Mouse (Mus musculus) heart, postnatal 25 days (tissue): Measurements from ENCODE around the gene Cd2ap. TPM values are rescaled to one million over a fixed set of nuclear protein-coding genes. Genes with fewer than 3 reads are reported as not detected.

ENCODE experiments used
- DNase-seq: peaks from one replicate; pipeline ENCODE4 v3.0.0; 2022; ENCODE audit warnings: low spot score
- intact Hi-C: fragments of 180-260 bp; cut with DNase I; formaldehyde crosslinking; loops from one replicate; pipeline ENCODE4 v1.15.1; 2025
- total RNA-seq, 2 experiments: library from RNA; stranded (reverse); gene quantifications; 2 replicates each; pipeline ENCODE4 v1.2.3; 2021

Cd2ap gene
- total RNA-seq, 2 experiments from 2014 or later = 21.4 to 22.4 TPM

- no peak for DNase-seq
- intact Hi-C loops = loop anchor here (2.0 to 5.0 kb wide), 2 partner anchors 52 to 68 kb away; no protein-coding TSS in a partner anchor
Observed at GRCm38 (mm10) chr17:42875015-42875414, 1.4 kb downstream of the Cd2ap start.

DNA sequence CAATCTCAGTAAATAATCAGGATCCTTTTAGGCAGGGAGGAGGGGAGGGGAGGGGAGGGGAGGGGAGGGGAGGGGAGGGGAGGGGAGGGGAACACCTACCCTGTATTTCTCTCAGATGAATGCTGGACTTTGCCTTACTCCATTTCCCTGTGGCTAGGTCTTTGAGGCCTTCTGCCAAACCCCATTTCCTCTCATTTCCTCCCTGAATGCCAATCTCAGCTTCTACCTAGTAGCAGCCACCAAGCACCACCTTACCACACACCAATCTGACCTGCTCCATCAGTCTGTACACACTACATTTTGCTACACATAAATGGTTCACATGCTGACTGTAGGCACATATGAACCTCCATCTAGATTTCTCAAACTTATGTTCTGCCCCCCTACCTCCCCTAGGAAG is 6.0 kb downstream of the Cd2ap start:
- intact Hi-C loops = no loop called here
- no peak for DNase-seq

DNA sequence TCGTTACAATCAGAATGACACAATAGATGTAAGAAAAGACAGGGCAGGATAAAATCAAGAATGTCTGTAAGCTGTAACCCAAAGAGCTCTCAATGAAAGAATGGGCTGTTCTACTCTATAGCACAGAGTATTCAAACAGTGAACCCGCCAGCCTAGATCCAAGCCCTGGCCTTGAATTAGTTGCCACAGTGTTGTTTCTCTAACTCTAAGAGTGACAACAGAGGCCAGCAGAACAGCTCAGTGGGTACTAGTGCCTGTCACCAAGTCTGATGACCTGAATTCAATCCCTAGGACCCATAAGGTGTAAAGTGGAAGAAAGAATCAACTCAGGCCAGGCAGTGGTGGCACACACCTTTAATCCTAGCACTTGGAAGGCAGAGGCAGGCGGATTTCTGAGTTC is 13.3 kb downstream of the Cd2ap start:
- no peak for DNase-seq
- intact Hi-C loops = no loop called here

- intact Hi-C loops = no loop called here
- DNase-seq = no peak
Observed at GRCm38 (mm10) chr17:42860370-42860769, 16.1 kb downstream of the Cd2ap start.

- intact Hi-C loops = no loop called here
- DNase-seq = no peak
Observed at GRCm38 (mm10) chr17:42857506-42857905, 19.0 kb downstream of the Cd2ap start.

DNA sequence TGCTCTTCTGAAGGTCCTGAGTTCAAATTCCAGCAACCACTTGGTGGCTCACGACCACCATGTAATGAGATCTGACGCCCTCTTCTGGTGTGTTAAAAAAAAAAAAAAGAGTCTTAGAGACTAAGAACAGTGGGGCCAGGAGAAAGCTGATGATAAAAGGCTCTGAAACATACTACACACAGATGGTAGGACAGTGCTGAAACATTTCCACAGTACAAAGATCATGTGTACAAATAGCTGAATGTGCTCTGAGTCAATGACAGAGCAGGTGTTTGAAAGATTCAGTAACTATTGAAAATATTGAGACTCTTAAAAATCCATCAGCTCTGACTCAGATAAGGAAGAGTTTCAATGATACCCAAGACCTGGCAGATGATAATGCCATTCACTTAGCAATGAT is 29.4 kb downstream of the Cd2ap start:
- DNase-seq = no peak
- intact Hi-C loops = no loop called here

DNA sequence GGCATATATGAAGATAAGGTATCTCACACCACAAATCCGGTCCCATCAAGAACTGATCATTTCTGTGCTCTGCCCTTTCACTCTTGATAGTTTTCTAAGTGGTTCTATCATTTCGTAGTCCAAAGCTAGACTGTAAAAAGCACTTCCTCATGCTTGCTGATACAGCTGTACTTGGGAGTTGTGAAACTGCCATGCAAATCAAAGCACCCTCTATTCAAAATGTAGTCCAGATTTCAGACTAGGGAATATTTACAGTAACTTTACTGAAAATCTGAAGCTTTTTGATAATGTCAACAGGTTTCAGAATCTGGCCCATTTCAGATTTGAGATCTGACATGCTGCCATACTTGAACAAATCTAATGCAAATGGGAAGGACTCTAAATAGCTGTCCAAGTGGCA is 39.3 kb downstream of the Cd2ap start:
- intact Hi-C loops = no loop called here
- DNase-seq = no peak

- intact Hi-C loops = no loop called here
Observed at GRCm38 (mm10) chr17:42822787-42823186, 53.7 kb downstream of the Cd2ap start.

GRCm38 (mm10) chr17:42815374-42815773 is 61.1 kb downstream of the Cd2ap start:
- intact Hi-C loops = loop anchor here (2.0 kb wide), 1 partner anchor 127 kb away; no protein-coding TSS in a partner anchor
- DNase-seq = no peak

More at GRCm38 (mm10) chr17:42822787-42823186, 53.7 kb downstream of the Cd2ap start:
- DNase-seq = no peak

DNA sequence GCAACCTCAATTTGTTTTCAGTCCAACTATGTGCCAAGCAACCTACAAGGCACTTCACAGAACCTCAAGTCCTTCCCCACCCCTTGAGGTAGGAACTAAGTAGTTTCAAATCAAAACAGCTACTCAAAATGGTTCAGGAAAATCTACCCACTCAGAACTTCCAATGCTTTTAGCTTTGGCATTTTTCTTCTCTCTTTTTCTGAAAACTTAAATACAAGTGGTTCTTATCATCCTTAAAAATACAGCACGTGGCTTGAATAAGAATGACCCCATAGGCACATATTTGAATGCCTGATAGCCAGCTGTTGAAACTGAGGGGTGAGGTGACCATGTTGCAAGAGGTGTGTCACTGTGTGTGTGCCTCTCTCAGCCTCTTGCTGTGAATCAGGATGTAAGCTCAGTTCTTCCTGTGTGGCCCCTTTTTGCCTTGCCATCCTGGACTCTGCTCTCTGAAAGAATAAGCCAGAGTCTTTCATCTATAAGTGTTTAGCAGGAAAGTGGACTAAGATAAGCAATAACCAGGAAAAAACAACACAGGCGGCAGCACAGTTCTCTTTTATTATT is 84.0 kb downstream of the Cd2ap start:
- intact Hi-C loops = no loop called here
- no peak for DNase-seq

DNA sequence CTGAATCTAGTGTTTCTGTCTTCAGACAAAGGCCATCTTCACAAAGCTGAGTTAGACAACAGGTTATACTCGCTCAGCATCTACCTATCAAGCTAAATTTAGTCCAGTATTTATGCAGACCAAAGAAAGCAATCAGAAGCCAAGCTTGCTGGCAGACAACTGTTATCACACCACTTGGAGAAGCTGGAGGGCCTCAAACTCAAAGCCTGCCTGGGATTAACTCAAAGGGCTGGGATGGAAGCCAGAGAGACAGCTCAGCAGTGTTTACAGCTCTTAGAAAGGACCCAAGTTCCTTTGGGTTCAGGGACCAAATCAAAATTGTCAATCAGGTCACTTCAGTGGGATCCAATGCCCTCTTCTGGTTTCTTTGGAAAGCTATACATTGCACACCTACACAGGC is 85.7 kb downstream of the Cd2ap start:
- no peak for DNase-seq
- intact Hi-C loops = no loop called here

DNA sequence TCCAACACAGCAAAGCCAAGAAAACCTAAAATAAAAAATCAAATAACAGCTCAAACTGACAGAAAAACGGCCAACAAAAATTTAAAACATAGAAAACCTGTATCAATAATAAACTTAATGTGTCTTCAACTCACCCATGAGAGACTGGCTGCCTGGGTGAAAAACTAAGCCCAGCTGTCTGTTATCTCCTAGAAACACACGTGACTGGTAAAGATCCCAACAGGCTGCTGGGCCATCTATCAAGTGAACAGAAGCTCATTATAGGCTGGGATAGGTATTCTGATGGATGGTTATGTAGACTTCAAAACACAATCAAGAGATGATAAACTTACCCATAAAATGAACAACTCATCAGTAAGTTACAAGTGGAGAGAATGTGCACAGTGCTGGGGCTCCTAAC is 86.7 kb downstream of the Cd2ap start:
- intact Hi-C loops = no loop called here
- DNase-seq = no peak

DNA sequence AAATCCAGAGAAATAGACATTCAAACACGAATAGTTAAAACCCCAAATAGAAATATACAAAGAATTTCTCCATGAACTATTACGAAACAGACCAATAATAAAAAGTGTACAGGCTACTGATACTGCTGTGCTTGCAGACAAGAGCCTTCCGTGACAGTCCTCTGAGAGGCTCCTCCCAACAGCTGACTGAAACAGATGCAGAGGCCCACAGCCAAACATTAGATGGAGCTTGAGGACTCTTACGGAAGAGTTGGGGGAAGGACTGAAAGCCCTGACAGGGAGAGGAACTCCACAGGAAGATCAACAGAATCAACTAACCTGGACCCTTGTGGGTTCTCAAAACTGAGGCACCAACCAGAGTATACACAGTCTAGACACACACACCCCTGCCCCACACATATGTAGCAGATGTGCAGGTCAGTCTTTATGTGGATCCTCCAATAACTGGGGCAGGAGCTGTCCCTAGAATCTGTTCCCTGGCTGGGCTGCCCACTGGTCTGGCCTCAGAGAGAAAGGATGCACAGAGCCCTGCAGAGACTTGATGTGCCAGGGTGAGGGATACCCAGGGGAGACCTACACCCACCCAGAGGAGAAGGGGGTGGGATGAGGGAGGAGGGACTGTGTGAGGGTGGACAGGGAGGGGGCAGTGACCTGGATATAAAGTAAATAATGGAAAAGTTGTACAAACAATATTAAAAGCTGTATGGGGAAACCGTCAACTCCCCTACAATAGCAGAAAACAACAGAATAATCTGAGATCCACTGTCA is 87.6 kb downstream of the Cd2ap start:
- intact Hi-C loops = no loop called here
- DNase-seq = no peak

GRCm38 (mm10) chr17:42782156-42782757 is 94.2 kb downstream of the Cd2ap start:
- intact Hi-C loops = loop anchor here (1.0 kb wide), 1 partner anchor 170 kb away; no protein-coding TSS in a partner anchor
- DNase-seq = no peak

DNA sequence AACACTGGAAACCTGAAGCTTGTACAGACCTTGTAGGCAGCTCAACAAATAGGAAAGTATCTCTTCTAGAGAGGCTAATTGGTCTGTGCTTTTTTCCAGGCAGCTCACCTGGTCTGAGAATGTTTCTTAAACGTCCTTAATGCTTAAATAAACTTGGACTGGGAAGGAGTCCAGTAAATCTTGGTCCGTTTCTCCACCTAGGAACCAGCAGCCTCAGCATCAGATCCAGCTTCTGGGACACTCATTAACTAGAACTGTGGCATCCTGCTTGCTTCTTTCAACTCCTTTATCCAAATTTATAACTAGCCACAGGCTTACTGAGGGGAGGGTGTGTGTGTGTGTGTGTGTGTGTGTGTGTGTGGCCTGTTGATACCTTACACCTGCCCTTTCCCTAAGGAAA is 122.7 kb downstream of the Cd2ap start:
- intact Hi-C loops = no loop called here
- DNase-seq = no peak

- intact Hi-C loops = no loop called here
- DNase-seq = no peak
Observed at GRCm38 (mm10) chr17:42752173-42752572, 124.3 kb downstream of the Cd2ap start.

DNA sequence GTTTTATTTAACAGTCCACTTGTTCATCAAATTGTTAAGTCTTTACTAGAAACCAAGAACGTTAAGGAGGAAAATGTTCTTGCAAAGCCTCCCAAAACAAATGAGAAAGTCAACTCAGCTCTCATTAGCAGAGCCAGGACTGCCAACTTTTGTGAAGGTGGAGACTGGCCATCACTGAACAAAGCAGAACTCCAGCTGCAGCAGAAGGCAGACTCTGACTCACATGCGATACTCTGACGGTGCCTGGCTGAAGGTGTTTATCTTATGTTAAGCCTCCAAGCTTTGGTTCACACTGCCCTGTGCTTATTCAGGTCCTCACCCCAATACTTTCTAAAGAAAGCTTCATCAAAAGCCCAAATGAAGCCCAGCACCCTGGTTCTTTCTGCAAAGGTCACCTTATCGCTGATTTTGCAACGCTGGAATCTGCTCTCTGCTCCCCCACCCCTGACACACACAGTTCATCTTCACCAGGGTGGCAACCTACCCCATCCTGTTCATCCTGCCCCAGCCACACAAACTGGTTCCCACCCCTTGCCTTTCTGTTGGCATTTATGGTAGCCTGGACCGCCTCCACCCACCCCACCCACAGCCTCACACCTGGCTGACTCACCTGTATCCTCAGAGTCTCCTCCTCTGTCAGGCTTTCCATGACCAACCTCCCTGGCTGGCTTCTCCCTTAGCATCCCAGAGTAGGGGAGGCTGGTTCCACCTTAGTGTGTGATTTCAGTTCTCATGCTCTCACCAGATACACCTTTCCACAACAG is 130.6 kb downstream of the Cd2ap start:
- no peak for DNase-seq
- intact Hi-C loops = no loop called here
